Mouse (Mus musculus): Measurements from ENCODE around the gene Sh3bp4. TPM values are rescaled to one million over a fixed set of nuclear protein-coding genes. Genes with fewer than 3 reads are reported as not detected.

Sh3bp4 gene
- total RNA-seq (2021): 10 to 100 TPM; 24.4 to 25.9 TPM

GRCm38 (mm10) chr1:89070103-89070700, at the start of gene Sh3bp4:
TSS of gene Sh3bp4 (plus strand) at chr1:89070415.
- DNase-seq (ENCODE audit: extremely low spot score in 1 of 2, low spot score in 2 of 2): peak; percentile 95 to 99
- intact Hi-C loops (cut with DNase I): loop anchor here (5.0 kb wide), 2 partner anchors 122 to 313 kb away; no protein-coding TSS in a partner anchor

GRCm38 (mm10) chr1:89022997-89023396, 47.2 kb upstream of the Sh3bp4 start:
- no peak for DNase-seq (ENCODE audit: extremely low spot score in 1 of 2, low spot score in 2 of 2)
- intact Hi-C loops (cut with DNase I): no loop called here

GRCm38 (mm10) chr1:89024696-89025612, 45.3 kb upstream of the Sh3bp4 start:
- intact Hi-C loops (cut with DNase I): no loop called here
- no peak for DNase-seq (ENCODE audit: extremely low spot score in 1 of 2, low spot score in 2 of 2)

- DNase-seq (ENCODE audit: extremely low spot score in 1 of 2, low spot score in 2 of 2): no peak
- intact Hi-C loops (cut with DNase I): no loop called here
These were observed 44.2 kb upstream of the Sh3bp4 start for GRCm38 (mm10) chr1:89026040-89026439.

GRCm38 (mm10) chr1:89029136-89029927, 40.9 kb upstream of the Sh3bp4 start:
- peak in 1 of 2 experiments; percentile 40 for DNase-seq (ENCODE audit: extremely low spot score in 1 of 2, low spot score in 2 of 2)
- intact Hi-C loops (cut with DNase I): no loop called here

- no peak for DNase-seq (ENCODE audit: extremely low spot score in 1 of 2, low spot score in 2 of 2)
- intact Hi-C loops (cut with DNase I): no loop called here
These were observed 36.6 kb upstream of the Sh3bp4 start for GRCm38 (mm10) chr1:89033661-89034060.

GRCm38 (mm10) chr1:89034061-89034460, 36.2 kb upstream of the Sh3bp4 start:
- intact Hi-C loops (cut with DNase I): no loop called here

GRCm38 (mm10) chr1:89035115-89035514, 35.1 kb upstream of the Sh3bp4 start:
- DNase-seq (ENCODE audit: extremely low spot score in 1 of 2, low spot score in 2 of 2): peak in 1 of 2 experiments; percentile 44
- intact Hi-C loops (cut with DNase I): no loop called here

More at GRCm38 (mm10) chr1:89034061-89034460, 36.2 kb upstream of the Sh3bp4 start:
- no peak for DNase-seq (ENCODE audit: extremely low spot score in 1 of 2, low spot score in 2 of 2)

GRCm38 (mm10) chr1:89039836-89040235, 30.4 kb upstream of the Sh3bp4 start:
- intact Hi-C loops (cut with DNase I): no loop called here
- no peak for DNase-seq (ENCODE audit: extremely low spot score in 1 of 2, low spot score in 2 of 2)

GRCm38 (mm10) chr1:89041290-89041689, 28.9 kb upstream of the Sh3bp4 start:
- intact Hi-C loops (cut with DNase I): no loop called here
- DNase-seq (ENCODE audit: extremely low spot score in 1 of 2, low spot score in 2 of 2): peak in 1 of 2 experiments; percentile 58

GRCm38 (mm10) chr1:89042081-89042480, 28.1 kb upstream of the Sh3bp4 start:
- DNase-seq (ENCODE audit: extremely low spot score in 1 of 2, low spot score in 2 of 2): peak in 1 of 2 experiments; percentile 35
- intact Hi-C loops (cut with DNase I): no loop called here

GRCm38 (mm10) chr1:89042956-89043355, 27.3 kb upstream of the Sh3bp4 start:
- intact Hi-C loops (cut with DNase I): no loop called here

GRCm38 (mm10) chr1:89045403-89045802, 24.8 kb upstream of the Sh3bp4 start:
- intact Hi-C loops (cut with DNase I): no loop called here
- DNase-seq (ENCODE audit: extremely low spot score in 1 of 2, low spot score in 2 of 2): no peak

More at GRCm38 (mm10) chr1:89042956-89043355, 27.3 kb upstream of the Sh3bp4 start:
- DNase-seq (ENCODE audit: extremely low spot score in 1 of 2, low spot score in 2 of 2): no peak

- intact Hi-C loops (cut with DNase I): no loop called here
- no peak for DNase-seq (ENCODE audit: extremely low spot score in 1 of 2, low spot score in 2 of 2)
These were observed 20.7 kb upstream of the Sh3bp4 start for GRCm38 (mm10) chr1:89049506-89049905.

- intact Hi-C loops (cut with DNase I): no loop called here
- DNase-seq (ENCODE audit: extremely low spot score in 1 of 2, low spot score in 2 of 2): no peak
These were observed 14.0 kb upstream of the Sh3bp4 start for GRCm38 (mm10) chr1:89056175-89056574.

- DNase-seq (ENCODE audit: extremely low spot score in 1 of 2, low spot score in 2 of 2): no peak
- intact Hi-C loops (cut with DNase I): no loop called here
These were observed 12.8 kb upstream of the Sh3bp4 start for GRCm38 (mm10) chr1:89057430-89057829.

GRCm38 (mm10) chr1:89058011-89058410, 12.2 kb upstream of the Sh3bp4 start:
- no peak for DNase-seq (ENCODE audit: extremely low spot score in 1 of 2, low spot score in 2 of 2)
- intact Hi-C loops (cut with DNase I): no loop called here

GRCm38 (mm10) chr1:89062977-89063376, 7.2 kb upstream of the Sh3bp4 start:
- intact Hi-C loops (cut with DNase I): no loop called here
- peak in 1 of 2 experiments; percentile 53 for DNase-seq (ENCODE audit: extremely low spot score in 1 of 2, low spot score in 2 of 2)

- no peak for DNase-seq (ENCODE audit: extremely low spot score in 1 of 2, low spot score in 2 of 2)
- intact Hi-C loops (cut with DNase I): no loop called here
These were observed 6.4 kb upstream of the Sh3bp4 start for GRCm38 (mm10) chr1:89063800-89064199.

Measured in left cerebral cortex, postnatal 10 days (tissue).